Mouse (Mus musculus) hindlimb bud, embryonic 11.5 days (tissue): ENCODE data around the gene Slc16a6.
"Not testable (repeated sequence)": the region's sequence is repeated elsewhere in the genome, so short reads cannot be mapped to it uniquely, and the experiment has no call there.

Experiments used
- DNase-seq: peaks from one replicate; pipeline ENCODE4 v3.0.0-alpha.2; 2012; ENCODE audit warnings: low read depth, low spot score; ENCODE audit errors: extremely low spot score

Gene Slc16a6

GRCm38 (mm10) chr11:109473171-109474085, at the start of gene Slc16a6, which contains the start of gene Arsg:
TSS of gene Slc16a6 (minus strand) at chr11:109473598.
TSS of gene Arsg (plus strand) at chr11:109473374.
- DNase-seq, result no peak

- no peak for DNase-seq
These were observed 47.6 kb upstream of the Slc16a6 start for GRCm38 (mm10) chr11:109520958-109521357.

GRCm38 (mm10) chr11:109517816-109518215, 44.4 kb upstream of the Slc16a6 start:
- DNase-seq, result no peak

GRCm38 (mm10) chr11:109517330-109517729, 43.9 kb upstream of the Slc16a6 start:
- no peak for DNase-seq

GRCm38 (mm10) chr11:109514064-109514612, 40.7 kb upstream of the Slc16a6 start:
- no peak for DNase-seq

GRCm38 (mm10) chr11:109512995-109513675, 39.7 kb upstream of the Slc16a6 start:
- no peak for DNase-seq

GRCm38 (mm10) chr11:109507068-109507467, 33.7 kb upstream of the Slc16a6 start:
- DNase-seq, result no peak

- DNase-seq, result no peak
These were observed 32.4 kb upstream of the Slc16a6 start for GRCm38 (mm10) chr11:109505823-109506222.

GRCm38 (mm10) chr11:109504977-109505376, 31.6 kb upstream of the Slc16a6 start:
- no peak for DNase-seq

GRCm38 (mm10) chr11:109500206-109500605, 26.8 kb upstream of the Slc16a6 start:
- DNase-seq, result no peak

- DNase-seq, result no peak
These were observed 24.6 kb upstream of the Slc16a6 start for GRCm38 (mm10) chr11:109497990-109498389.

GRCm38 (mm10) chr11:109496996-109497714, 23.8 kb upstream of the Slc16a6 start:
- no peak for DNase-seq

- no peak for DNase-seq
These were observed 23.1 kb upstream of the Slc16a6 start for GRCm38 (mm10) chr11:109496475-109496993.

GRCm38 (mm10) chr11:109495771-109496474, 22.5 kb upstream of the Slc16a6 start:
- DNase-seq, result no peak

GRCm38 (mm10) chr11:109494890-109495770, 21.7 kb upstream of the Slc16a6 start:
- no peak for DNase-seq

GRCm38 (mm10) chr11:109492847-109493464, 19.6 kb upstream of the Slc16a6 start:
- not testable (repeated sequence) for DNase-seq

- DNase-seq, result no peak
These were observed 18.4 kb upstream of the Slc16a6 start for GRCm38 (mm10) chr11:109491844-109492243.

- no peak for DNase-seq
These were observed 16.4 kb upstream of the Slc16a6 start for GRCm38 (mm10) chr11:109489763-109490162.
